Mouse (Mus musculus) left cerebral cortex, adult 11 months (tissue): ENCODE data around the gene Pde8b.
"Not testable (repeated sequence)": the region's sequence is repeated elsewhere in the genome, so short reads cannot be mapped to it uniquely, and the experiment has no call there.

Experiments
- DNase-seq: peaks from one replicate; pipeline ENCODE4 v3.0.0; 2022; ENCODE audit warnings: low spot score

Gene Pde8b

GRCm38 (mm10) chr13:95221882-95222568 lies 28.1 kb downstream of the Pde8b start:
- no peak for DNase-seq

GRCm38 (mm10) chr13:95215661-95216170 lies 34.4 kb downstream of the Pde8b start:
- not testable (repeated sequence) for DNase-seq

GRCm38 (mm10) chr13:95212320-95212719 lies 37.8 kb downstream of the Pde8b start:
- DNase-seq: no peak

- DNase-seq: not testable (repeated sequence)
These were observed 42.8 kb downstream of the Pde8b start for GRCm38 (mm10) chr13:95207301-95207700.

- DNase-seq: no peak
These were observed 47.9 kb downstream of the Pde8b start for GRCm38 (mm10) chr13:95202151-95202758.

GRCm38 (mm10) chr13:95200817-95201216 lies 49.3 kb downstream of the Pde8b start:
- no peak for DNase-seq

- no peak for DNase-seq
These were observed 50.1 kb downstream of the Pde8b start for GRCm38 (mm10) chr13:95200036-95200435.

- DNase-seq: no peak
These were observed 53.9 kb downstream of the Pde8b start for GRCm38 (mm10) chr13:95196106-95196705.

- DNase-seq: no peak
These were observed 58.2 kb downstream of the Pde8b start for GRCm38 (mm10) chr13:95191951-95192350.

- no peak for DNase-seq
These were observed 61.0 kb downstream of the Pde8b start for GRCm38 (mm10) chr13:95189111-95189510.

- DNase-seq: no peak
These were observed 62.9 kb downstream of the Pde8b start for GRCm38 (mm10) chr13:95187153-95187665.

- no peak for DNase-seq
These were observed 63.4 kb downstream of the Pde8b start for GRCm38 (mm10) chr13:95186741-95187035.

GRCm38 (mm10) chr13:95185891-95186740 lies 64.0 kb downstream of the Pde8b start:
- no peak for DNase-seq

GRCm38 (mm10) chr13:95183686-95184085 lies 66.5 kb downstream of the Pde8b start:
- DNase-seq: no peak

GRCm38 (mm10) chr13:95180208-95180607 lies 69.9 kb downstream of the Pde8b start:
- no peak for DNase-seq

GRCm38 (mm10) chr13:95177326-95177725 lies 72.8 kb downstream of the Pde8b start:
- DNase-seq: no peak

GRCm38 (mm10) chr13:95176399-95176798 lies 73.7 kb downstream of the Pde8b start:
- no peak for DNase-seq

- DNase-seq: no peak
These were observed 75.9 kb downstream of the Pde8b start for GRCm38 (mm10) chr13:95174253-95174652.

- DNase-seq: no peak
These were observed 77.8 kb downstream of the Pde8b start for GRCm38 (mm10) chr13:95172346-95172745.

- DNase-seq: no peak
These were observed 89.9 kb downstream of the Pde8b start for GRCm38 (mm10) chr13:95160211-95160610.

GRCm38 (mm10) chr13:95158986-95159385 lies 91.2 kb downstream of the Pde8b start:
- no peak for DNase-seq

- DNase-seq: no peak
These were observed 105.4 kb downstream of the Pde8b start for GRCm38 (mm10) chr13:95144746-95145145.
